Mouse (Mus musculus) cerebellum, adult 2 months (tissue): ENCODE data around the gene Coq9. TPM values are rescaled to one million over a fixed set of nuclear protein-coding genes. Genes with fewer than 3 reads are reported as not detected.

Experiments used
- DNase-seq, 2 experiments: peaks; one replicate each; pipeline ENCODE4 v3.0.0; 2021
- H3K27ac ChIP-seq: fragments of 200-500 bp; 2 replicates; pipeline ENCODE4 v1.5.1; 2012; ENCODE audit warnings: low read length, control low read depth, inconsistent platforms; ENCODE audit not compliant: insufficient read depth
- H3K27me3 ChIP-seq: fragments of 200-500 bp; 2 replicates; pipeline ENCODE4 v1.6.1; 2012; ENCODE audit warnings: inconsistent platforms, mild to moderate bottlenecking, low read length, moderate library complexity; ENCODE audit not compliant: control insufficient read depth, insufficient read depth
- H3K4me1 ChIP-seq: fragments of 200-500 bp; 2 replicates; pipeline ENCODE4 v1.6.1; 2011; ENCODE audit warnings: low read length; ENCODE audit not compliant: control insufficient read depth, insufficient read depth
- H3K4me3 ChIP-seq: fragments of 200-500 bp; replicated peaks from 2 replicates; pipeline ENCODE3; 2011; ENCODE audit warnings: mild to moderate bottlenecking, low read depth, low read length, control low read depth; ENCODE audit not compliant: insufficient read depth
- CTCF ChIP-seq: fragments of 200-500 bp; IDR thresholded peaks from 2 replicates; pipeline ENCODE4 v1.5.1; 2011; ENCODE audit warnings: low read depth, mild to moderate bottlenecking, control low read depth, low read length, moderate library complexity, borderline replicate concordance; ENCODE audit not compliant: insufficient read depth
- POLR2A ChIP-seq: fragments of 200-500 bp; IDR thresholded peaks from 2 replicates; pipeline ENCODE4 v1.6.1; 2011; ENCODE audit warnings: low read length, control low read depth, borderline replicate concordance; ENCODE audit not compliant: insufficient read depth
- WGBS: fragments of 180-500 bp; shearing (Covaris S2); methylation state at CpG from one replicate; pipeline ENCODE4 v1.1.7; 2018; 5-methylcytosine and 5-hydroxymethylcytosine counted together
- polyA plus RNA-seq: library from polyadenylated mRNA; depleted of rRNA; stranded (reverse); fragments of >200 nt; gene quantifications from 2 replicates; pipeline ENCODE4 v1.2.3, GENCODE M21; 2012

The Coq9 gene
- polyA plus RNA-seq, 1 experiment: 155 TPM

DNA sequence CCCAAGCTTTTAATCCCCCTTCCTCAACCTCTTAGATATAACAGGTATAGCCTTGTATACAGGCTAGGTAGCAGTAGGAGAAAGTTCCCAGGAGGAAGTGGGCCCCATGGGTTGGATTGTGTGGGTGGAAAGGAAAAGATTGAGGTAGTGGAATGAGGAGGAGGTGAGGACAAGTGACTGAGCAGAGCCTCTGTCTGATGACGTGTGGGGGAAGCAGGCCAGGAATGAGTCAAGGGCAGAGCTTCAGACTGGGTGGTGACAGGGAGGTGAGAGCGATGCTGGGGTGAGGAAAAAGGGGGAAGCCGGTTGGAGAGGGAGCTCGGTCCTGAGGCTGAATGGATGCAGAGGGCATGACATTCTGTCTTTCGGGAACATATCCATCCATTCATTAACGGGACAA lies 34.6 kb upstream of the Coq9 start:
- 70% methylated on average over 6 of the region's 6 CpGs for WGBS
- H3K27me3 ChIP-seq: no peaks in the 10 kb centered on the region
- no peaks in the 10 kb centered on the region for H3K4me1 ChIP-seq
- H3K27ac ChIP-seq: no peak overlapping the region
- TF ChIP-seq CTCF: no peak
- no peak for TF ChIP-seq POLR2A
- DNase-seq: no peak
- H3K4me3 ChIP-seq: no peak overlapping the region

GRCm38 (mm10) chr8:94804546-94805340 lies 33.4 kb upstream of the Coq9 start:
- TF ChIP-seq POLR2A (no peak), CTCF (no peak)
- WGBS: 73% methylated on average over 10 of the region's 10 CpGs
- H3K27me3 ChIP-seq: no peaks in the 10 kb centered on the region
- DNase-seq: no peak
- H3K4me3 ChIP-seq: no peak overlapping the region
- no peaks in the 10 kb centered on the region for H3K4me1 ChIP-seq
- H3K27ac ChIP-seq: no peak overlapping the region

- Histone ChIP-seq H3K27ac (no peak overlapping the region), H3K4me1 (no peaks in the 10 kb centered on the region), H3K27me3 (no peaks in the 10 kb centered on the region), H3K4me3 (no peak overlapping the region)
- TF ChIP-seq POLR2A: no peak
- no peak for TF ChIP-seq CTCF
- WGBS: 70% methylated on average over 4 of the region's 4 CpGs
- no peak for DNase-seq
Measured at GRCm38 (mm10) chr8:94805811-94806210, 32.3 kb upstream of the Coq9 start.

- 42% methylated on average over 7 of the region's 7 CpGs for WGBS
- DNase-seq: no peak
- H3K27me3 ChIP-seq: no peaks in the 10 kb centered on the region
- H3K27ac ChIP-seq: no peak overlapping the region
- no peak overlapping the region for H3K4me3 ChIP-seq
- TF ChIP-seq POLR2A: no peak
- no peak for TF ChIP-seq CTCF
- no peaks in the 10 kb centered on the region for H3K4me1 ChIP-seq
Measured at GRCm38 (mm10) chr8:94807506-94807905, 30.6 kb upstream of the Coq9 start.

DNA sequence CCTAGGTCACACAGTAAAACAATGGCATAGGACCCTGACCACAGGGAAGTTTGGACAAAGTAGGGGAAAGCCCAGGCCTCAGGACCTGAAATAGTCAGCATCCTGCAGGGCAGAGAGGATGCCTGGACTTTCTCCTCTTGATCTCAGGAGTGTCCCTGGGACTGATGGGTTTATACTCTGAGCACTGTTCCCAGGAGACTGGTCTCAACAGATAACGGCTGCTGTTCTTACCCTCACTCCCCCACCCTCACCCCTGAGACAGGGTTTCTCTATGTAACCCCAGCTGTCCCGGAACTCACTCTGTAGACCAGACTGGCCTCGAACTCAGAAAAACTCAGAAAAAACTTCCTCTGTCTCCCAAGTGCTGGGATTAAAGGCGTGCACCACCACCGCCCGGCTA lies 29.7 kb upstream of the Coq9 start:
- Histone ChIP-seq H3K4me3 (no peak overlapping the region), H3K4me1 (no peaks in the 10 kb centered on the region), H3K27me3 (no peaks in the 10 kb centered on the region), H3K27ac (no peak overlapping the region)
- no peak for TF ChIP-seq POLR2A
- TF ChIP-seq CTCF: no peak
- 86% methylated on average over 6 of the region's 6 CpGs for whole genome bisulfite sequencing
- DNase-seq: no peak

DNA sequence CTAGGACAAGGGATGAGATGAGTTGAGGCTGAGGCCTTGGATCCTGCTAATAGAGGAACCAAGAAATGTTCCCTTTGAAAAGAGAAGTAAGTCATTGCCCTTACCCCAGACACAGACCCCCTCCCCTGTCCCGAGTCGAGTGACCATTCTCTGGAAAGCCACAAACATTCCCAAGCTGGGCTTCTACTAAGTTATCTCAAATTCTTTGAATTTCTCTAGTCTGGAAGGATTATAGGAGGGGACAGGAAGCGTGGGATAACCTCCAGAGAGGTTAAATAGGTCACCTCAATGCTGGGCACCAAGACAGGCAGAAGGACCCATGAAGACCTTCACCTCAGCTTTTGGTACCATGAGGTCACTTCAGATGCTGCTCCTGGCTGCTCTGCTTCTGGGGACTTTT lies 28.0 kb upstream of the Coq9 start, which contains the start of gene Ccl17:
Gene Ccl17 (plus strand): TSS at position 301 of the 400 bp plus-strand sequence.
- WGBS: 85% methylated on average over 3 of the region's 3 CpGs
- DNase-seq: no peak
- Histone ChIP-seq H3K27me3 (no peaks in the 10 kb centered on the region), H3K4me1 (no peaks in the 10 kb centered on the region), H3K4me3 (no peak within 1 kb of the TSS), H3K27ac (no peak within 1 kb of the TSS)
- TF ChIP-seq CTCF (no peak), POLR2A (no peak)

- Histone ChIP-seq H3K4me1 (no peaks in the 10 kb centered on the region), H3K4me3 (no peak overlapping the region), H3K27me3 (no peaks in the 10 kb centered on the region), H3K27ac (no peak overlapping the region)
- no peak for TF ChIP-seq POLR2A
- no peak for TF ChIP-seq CTCF
- no peak for DNase-seq
- 87% methylated on average over 5 of the region's 5 CpGs for WGBS
Measured at GRCm38 (mm10) chr8:94810855-94811254, 27.3 kb upstream of the Coq9 start.

DNA sequence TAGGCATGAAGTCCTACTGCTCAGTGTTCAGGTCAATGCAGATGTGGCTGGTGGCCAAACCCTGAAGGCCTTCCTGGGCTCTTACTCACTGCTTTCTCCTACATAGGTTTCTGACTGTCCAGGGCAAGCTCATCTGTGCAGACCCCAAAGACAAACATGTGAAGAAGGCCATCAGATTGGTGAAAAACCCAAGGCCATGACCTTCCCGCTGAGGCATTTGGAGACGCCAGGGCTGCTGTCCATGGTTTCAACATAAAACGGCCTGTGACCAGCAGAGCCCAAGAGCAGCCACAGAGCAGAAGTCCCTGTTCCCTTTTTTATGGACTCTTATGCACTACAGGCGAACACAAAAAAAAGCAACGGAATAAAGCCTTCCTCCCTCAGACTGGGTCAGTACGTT lies 26.5 kb upstream of the Coq9 start:
- Histone ChIP-seq H3K4me3 (no peak overlapping the region), H3K4me1 (no peaks in the 10 kb centered on the region), H3K27ac (no peak overlapping the region), H3K27me3 (no peaks in the 10 kb centered on the region)
- TF ChIP-seq CTCF (no peak), POLR2A (no peak)
- WGBS: 94% methylated on average over 6 of the region's 6 CpGs
- no peak for DNase-seq
